Mouse (Mus musculus) small intestine, adult 2 months (tissue): ENCODE measurements around the gene Rps27. TPM values are rescaled to one million over a fixed set of nuclear protein-coding genes. Genes with fewer than 3 reads are reported as not detected.

Experiments used
- H3K27ac ChIP-seq: fragments of 200-500 bp; 2 replicates; pipeline ENCODE4 v1.5.1; 2012; ENCODE audit warnings: low read depth, low read length, control low read depth, inconsistent platforms; ENCODE audit not compliant: insufficient read depth
- H3K27me3 ChIP-seq: fragments of 200-500 bp; 2 replicates; pipeline ENCODE4 v1.6.1; 2012; ENCODE audit warnings: mild to moderate bottlenecking, moderate library complexity, low read length, inconsistent platforms; ENCODE audit not compliant: control insufficient read depth, insufficient read depth
- H3K36me3 ChIP-seq: fragments of 200-500 bp; 2 replicates; pipeline ENCODE4 v1.6.1; 2012; ENCODE audit warnings: mild to moderate bottlenecking, low read length, control low read depth, inconsistent platforms; ENCODE audit not compliant: control insufficient read depth, insufficient read depth
- H3K4me1 ChIP-seq: fragments of 200-500 bp; 2 replicates; pipeline ENCODE4 v1.6.1; 2012; ENCODE audit warnings: low read length, inconsistent platforms, mixed read lengths; ENCODE audit not compliant: control insufficient read depth, insufficient read depth, insufficient read length
- H3K4me3 ChIP-seq: fragments of 200-500 bp; 2 replicates; pipeline ENCODE4 v1.5.1; 2012; ENCODE audit warnings: low read depth, mild to moderate bottlenecking, control low read depth, inconsistent platforms, low read length, moderate library complexity
- CTCF ChIP-seq: fragments of 200-500 bp; IDR thresholded peaks from 2 replicates; pipeline ENCODE4 v1.5.1; 2012; ENCODE audit warnings: low read depth, mild to moderate bottlenecking, control low read depth, inconsistent platforms, low read length, moderate library complexity, mixed read lengths; ENCODE audit not compliant: insufficient replicate concordance, insufficient read length; ENCODE audit errors: extremely low read depth
- POLR2A ChIP-seq: fragments of 200-500 bp; IDR thresholded peaks from 2 replicates; pipeline ENCODE4 v1.6.1; 2012; ENCODE audit warnings: low read depth, mild to moderate bottlenecking, control low read depth, inconsistent platforms, low read length, moderate library complexity
- WGBS: fragments of 180-500 bp; shearing (Covaris S2); methylation state at CpG from one replicate; pipeline ENCODE4 v1.1.7; 2018; 5-methylcytosine and 5-hydroxymethylcytosine counted together
- polyA plus RNA-seq: library from polyadenylated mRNA; depleted of rRNA; stranded (reverse); fragments of >200 nt; gene quantifications from 2 replicates; pipeline ENCODE4 v1.2.3, GENCODE M21; 2012; rRNA removed

The Rps27 gene
- 581 and 835 TPM in 2 replicates for polyA plus RNA-seq

- H3K4me1 ChIP-seq, result peaks cover 4% of the 10 kb centered on the region
- H3K27me3 ChIP-seq, result no peaks in the 10 kb centered on the region
- TF ChIP-seq POLR2A (peak; percentile 99), CTCF (no peak)
- H3K4me3 ChIP-seq, result peak within 1 kb of the TSS; percentile 98
- peaks cover 30% of the 10 kb centered on the region for H3K36me3 ChIP-seq
- peak within 1 kb of the TSS; percentile 82; the same call in 1 of the 2 replicates for H3K27ac ChIP-seq
- under 1% methylated on average over 42 of the region's 42 CpGs for WGBS
Observed at GRCm38 (mm10) chr3:90213377-90213866, at the start of gene Rps27, which contains the start of gene Rab13. Gene Rps27 (minus strand): TSS chr3:90213651. Gene Rab13 (plus strand): TSS chr3:90213695.

- Histone ChIP-seq H3K27me3 (no peaks in the 10 kb centered on the region), H3K4me1 (peaks cover 10% of the 10 kb centered on the region; the same call in 1 of the 2 replicates), H3K27ac (no peak overlapping the region), H3K4me3 (no peak overlapping the region), H3K36me3 (peaks cover 48% of the 10 kb centered on the region)
- TF ChIP-seq CTCF (no peak), POLR2A (no peak)
- WGBS, result 44% methylated on average over 4 of the region's 4 CpGs
Observed at GRCm38 (mm10) chr3:90258521-90258920, 45.1 kb upstream of the Rps27 start.

- WGBS, result 87% methylated on average over 19 of the region's 19 CpGs
- H3K4me3 ChIP-seq, result no peak overlapping the region
- H3K4me1 ChIP-seq, result peaks cover 10% of the 10 kb centered on the region; the same call in 1 of the 2 replicates
- H3K27me3 ChIP-seq, result no peaks in the 10 kb centered on the region
- peaks cover 34% of the 10 kb centered on the region for H3K36me3 ChIP-seq
- TF ChIP-seq CTCF, result no peak
- TF ChIP-seq POLR2A, result no peak
- H3K27ac ChIP-seq, result no peak overlapping the region
Observed at GRCm38 (mm10) chr3:90256731-90257530, 43.5 kb upstream of the Rps27 start.

- TF ChIP-seq CTCF, result no peak
- no peak for TF ChIP-seq POLR2A
- H3K27me3 ChIP-seq, result no peaks in the 10 kb centered on the region
- no peak overlapping the region for H3K4me3 ChIP-seq
- H3K27ac ChIP-seq, result no peak overlapping the region
- H3K36me3 ChIP-seq, result peaks cover 32% of the 10 kb centered on the region
- peaks cover 10% of the 10 kb centered on the region; the same call in 1 of the 2 replicates for H3K4me1 ChIP-seq
- WGBS, result 90% methylated on average over 14 of the region's 14 CpGs
Observed at GRCm38 (mm10) chr3:90255784-90256353, 42.4 kb upstream of the Rps27 start.

GRCm38 (mm10) chr3:90255194-90255565 lies 41.7 kb upstream of the Rps27 start:
- Histone ChIP-seq H3K4me3 (peak overlapping the region; percentile 84), H3K27me3 (no peaks in the 10 kb centered on the region), H3K36me3 (peaks cover 31% of the 10 kb centered on the region), H3K27ac (no peak overlapping the region), H3K4me1 (peaks cover 10% of the 10 kb centered on the region; the same call in 1 of the 2 replicates)
- TF ChIP-seq POLR2A, result no peak
- TF ChIP-seq CTCF, result no peak
- WGBS, result 1% methylated on average over 2 of the region's 2 CpGs

- WGBS, result 1% methylated on average over 41 of the region's 41 CpGs
- Histone ChIP-seq H3K27ac (peak overlapping the region; percentile 82), H3K36me3 (peaks cover 26% of the 10 kb centered on the region), H3K4me3 (peak overlapping the region; percentile 84), H3K4me1 (peaks cover 10% of the 10 kb centered on the region; the same call in 1 of the 2 replicates), H3K27me3 (no peaks in the 10 kb centered on the region)
- TF ChIP-seq CTCF, result peak; percentile 16; the same call in 1 of the 2 replicates
- no peak for TF ChIP-seq POLR2A
Observed at GRCm38 (mm10) chr3:90254419-90255193, 41.2 kb upstream of the Rps27 start.
